Mouse (Mus musculus): ENCODE measurements around the gene Col15a1.
A peak's percentile ranks its signal among the peaks of the same experiment; 100 is the strongest.

Col15a1 gene

DNA sequence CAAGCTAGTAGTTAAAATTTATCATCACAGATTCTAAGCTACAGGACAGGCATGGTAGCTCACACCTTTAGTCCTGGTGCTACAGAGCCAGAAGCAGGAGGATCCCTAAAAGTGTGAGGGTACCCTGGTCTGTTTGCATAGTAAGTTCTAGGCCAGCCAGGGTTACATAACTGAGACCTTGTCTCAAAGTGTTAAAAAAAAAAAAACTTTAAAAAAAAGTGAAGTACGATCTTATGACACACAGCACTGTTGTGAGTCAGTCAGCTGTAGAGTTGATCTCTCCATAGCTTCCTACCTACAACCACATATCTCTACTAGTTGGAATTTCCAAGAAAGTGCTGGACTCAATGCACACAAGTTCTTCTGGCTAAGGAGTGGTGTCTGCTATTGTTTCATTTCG, 67.0 kb downstream of the Col15a1 start:
- DNase-seq = no peak

DNA sequence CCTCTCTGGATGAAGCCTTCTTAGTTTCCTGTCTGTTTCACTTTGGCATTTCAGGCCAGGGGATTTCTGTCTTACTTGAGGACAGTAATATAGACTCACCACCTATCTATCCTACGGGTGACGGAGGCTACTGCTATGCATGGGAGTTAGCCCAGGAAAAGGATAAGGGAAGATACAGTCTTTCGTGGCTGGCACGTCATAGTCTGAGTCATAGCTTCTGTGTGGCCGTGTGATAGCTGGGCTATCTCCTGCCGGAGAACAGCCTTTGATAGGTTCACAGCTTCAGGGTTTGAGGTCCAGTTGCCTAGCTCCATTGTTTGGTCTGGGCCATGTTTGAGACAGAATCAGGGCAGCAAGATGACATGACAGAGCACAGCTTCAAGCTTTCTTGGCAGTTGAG, 70.4 kb downstream of the Col15a1 start:
- DNase-seq = no peak

- DNase-seq = no peak
Observed at GRCm38 (mm10) chr4:47279085-47279707, 71.2 kb downstream of the Col15a1 start.

GRCm38 (mm10) chr4:47280126-47280525, 72.2 kb downstream of the Col15a1 start:
- DNase-seq = no peak

- no peak for DNase-seq
Observed at GRCm38 (mm10) chr4:47281920-47282682, 74.1 kb downstream of the Col15a1 start.

DNA sequence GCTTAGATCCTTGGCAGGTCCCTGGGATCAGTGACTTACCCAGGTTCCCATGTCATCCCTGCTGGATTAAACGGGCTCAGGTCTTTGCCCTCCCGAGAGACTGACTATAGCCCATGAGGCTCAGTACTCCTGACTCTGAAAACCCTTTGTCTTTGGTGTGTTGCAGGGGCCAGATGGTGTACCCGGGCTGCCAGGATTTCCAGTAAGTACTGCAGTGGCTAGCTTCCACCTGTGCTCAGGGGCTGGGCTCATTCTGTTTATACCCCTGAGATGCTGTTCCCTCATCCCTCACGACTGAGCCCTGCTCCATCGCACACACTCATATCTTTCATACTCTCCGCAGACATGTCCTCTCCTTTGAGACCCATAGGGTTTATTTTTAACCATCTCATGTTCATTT, 76.3 kb downstream of the Col15a1 start:
- peak; percentile 76 for DNase-seq

- DNase-seq = no peak
Observed at GRCm38 (mm10) chr4:47284874-47285273, 76.9 kb downstream of the Col15a1 start.

DNA sequence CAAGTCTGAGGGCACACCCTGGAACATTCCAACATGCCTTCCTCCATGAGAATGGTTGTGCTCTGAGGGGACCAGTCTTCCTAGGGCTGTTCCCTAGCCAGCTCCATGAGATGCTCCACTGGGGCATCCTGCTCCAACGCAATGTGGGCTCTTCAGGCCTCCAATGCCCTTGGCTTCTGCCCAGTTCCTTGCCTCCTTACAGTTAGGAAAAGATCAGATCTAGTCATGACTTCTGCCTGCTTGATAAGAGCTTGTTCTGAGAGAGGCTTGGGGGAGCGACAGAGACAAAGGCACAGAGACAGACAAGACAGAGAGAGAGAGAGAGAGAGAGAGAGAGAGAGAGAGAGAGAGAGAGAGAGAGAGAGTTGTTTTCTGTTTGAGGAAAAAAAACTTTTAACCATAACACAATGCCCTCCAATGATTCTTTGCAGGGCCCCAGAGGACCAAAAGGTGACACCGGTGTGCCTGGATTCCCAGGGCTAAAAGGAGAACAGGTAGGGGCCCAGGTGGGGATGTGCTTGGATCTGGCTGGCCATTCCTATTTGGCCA, 78.7 kb downstream of the Col15a1 start:
- no peak for DNase-seq

- no peak for DNase-seq
Observed at GRCm38 (mm10) chr4:47287468-47287867, 79.5 kb downstream of the Col15a1 start.

DNA sequence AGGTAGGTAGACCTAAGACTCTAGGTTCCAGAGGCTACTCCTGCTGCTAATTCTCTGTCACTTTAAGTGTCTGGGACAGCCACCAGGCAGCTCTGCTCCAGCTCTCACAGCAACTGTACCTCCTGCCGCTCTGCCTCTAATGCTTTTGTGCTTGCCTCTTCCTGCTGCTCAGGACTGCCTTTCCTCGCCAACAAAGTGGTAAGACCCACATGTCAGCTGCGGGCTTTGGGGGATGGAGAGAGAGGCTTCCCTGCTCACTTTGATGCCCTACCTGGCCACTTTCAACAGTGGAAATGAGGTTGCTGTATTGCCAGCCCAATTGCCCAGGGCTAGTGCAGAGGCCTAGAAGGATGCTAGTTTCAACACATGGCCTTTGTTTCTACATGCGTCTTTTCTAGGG, 80.3 kb downstream of the Col15a1 start:
- DNase-seq = no peak

DNA sequence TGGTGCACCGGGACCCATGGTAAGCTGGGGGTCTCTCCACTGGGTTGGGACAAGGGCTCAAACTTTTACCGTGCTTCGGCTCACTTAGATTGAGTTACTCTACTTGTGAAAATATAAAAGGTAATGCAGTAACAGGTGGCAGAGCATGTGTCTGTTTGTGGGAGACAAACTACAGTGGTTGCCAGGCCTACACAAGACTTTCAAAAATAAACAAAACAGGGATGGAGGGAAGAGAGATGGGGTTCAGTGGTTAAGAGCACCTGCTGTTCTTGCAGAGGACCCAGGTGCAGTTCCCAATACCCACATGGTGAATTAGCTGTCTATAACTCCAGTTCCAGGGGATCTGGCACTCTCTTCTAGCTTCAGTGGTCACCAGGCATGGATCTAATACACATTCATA, 81.6 kb downstream of the Col15a1 start:
- DNase-seq = no peak

DNA sequence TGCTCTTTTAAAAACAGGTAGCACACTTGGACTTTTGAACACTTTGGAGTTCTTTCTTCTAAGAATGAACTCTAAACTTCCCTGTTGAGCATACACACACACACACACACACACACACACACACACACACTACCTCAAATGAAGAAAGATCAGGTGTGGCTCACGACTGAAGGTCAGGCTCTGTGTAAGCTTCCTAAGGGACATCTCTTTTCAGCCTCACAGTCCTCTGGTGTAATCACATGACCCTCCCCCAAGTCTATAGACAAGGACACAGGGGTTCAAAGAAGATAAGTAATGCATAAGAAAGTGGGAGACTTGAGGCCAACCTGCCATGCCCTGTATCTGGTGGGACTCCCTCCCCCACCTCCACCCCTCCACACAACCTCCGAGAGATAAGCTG, 82.5 kb downstream of the Col15a1 start:
- no peak for DNase-seq

DNA sequence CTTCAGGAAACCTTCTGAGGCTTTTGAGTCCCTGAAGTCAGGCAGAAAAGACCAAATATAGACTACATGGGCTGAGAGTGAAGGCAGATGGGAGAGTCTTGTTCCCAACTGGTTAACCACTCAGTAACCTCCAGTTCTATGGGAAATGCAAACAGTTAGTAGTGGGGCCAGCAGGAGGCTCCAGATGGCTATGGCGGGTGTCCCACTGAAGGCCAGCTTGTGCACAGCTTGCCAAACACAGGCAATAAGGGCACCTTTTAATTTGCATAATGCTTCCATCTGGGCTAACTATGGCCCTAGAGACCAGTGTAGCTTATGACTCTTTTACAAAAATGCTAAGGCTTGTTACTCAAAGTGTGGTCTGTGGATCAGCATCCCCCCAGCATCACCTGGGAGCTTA, 83.1 kb downstream of the Col15a1 start:
- DNase-seq = peak; percentile 89 to 91

DNA sequence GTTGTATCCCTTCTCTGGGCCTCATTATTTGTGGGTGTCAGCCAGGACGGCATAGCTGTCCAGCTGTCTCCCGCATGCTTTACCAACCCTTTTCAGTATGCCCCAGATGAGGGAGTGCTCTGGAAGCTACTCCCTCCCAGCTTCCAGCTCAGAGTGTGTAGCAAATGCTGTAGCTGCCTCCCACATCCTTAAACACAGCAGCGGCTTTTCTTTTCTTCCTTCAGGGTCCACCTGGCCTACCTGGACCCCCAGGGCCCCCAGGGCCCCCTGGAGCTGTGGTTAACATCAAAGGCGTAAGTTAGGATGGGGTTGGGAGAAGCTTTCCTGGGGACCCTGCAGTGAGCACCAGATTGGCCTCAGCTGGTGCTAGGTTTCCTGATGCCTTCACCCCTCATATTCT, 85.0 kb downstream of the Col15a1 start:
- DNase-seq = peak in 1 of 2 experiments; percentile 27

DNA sequence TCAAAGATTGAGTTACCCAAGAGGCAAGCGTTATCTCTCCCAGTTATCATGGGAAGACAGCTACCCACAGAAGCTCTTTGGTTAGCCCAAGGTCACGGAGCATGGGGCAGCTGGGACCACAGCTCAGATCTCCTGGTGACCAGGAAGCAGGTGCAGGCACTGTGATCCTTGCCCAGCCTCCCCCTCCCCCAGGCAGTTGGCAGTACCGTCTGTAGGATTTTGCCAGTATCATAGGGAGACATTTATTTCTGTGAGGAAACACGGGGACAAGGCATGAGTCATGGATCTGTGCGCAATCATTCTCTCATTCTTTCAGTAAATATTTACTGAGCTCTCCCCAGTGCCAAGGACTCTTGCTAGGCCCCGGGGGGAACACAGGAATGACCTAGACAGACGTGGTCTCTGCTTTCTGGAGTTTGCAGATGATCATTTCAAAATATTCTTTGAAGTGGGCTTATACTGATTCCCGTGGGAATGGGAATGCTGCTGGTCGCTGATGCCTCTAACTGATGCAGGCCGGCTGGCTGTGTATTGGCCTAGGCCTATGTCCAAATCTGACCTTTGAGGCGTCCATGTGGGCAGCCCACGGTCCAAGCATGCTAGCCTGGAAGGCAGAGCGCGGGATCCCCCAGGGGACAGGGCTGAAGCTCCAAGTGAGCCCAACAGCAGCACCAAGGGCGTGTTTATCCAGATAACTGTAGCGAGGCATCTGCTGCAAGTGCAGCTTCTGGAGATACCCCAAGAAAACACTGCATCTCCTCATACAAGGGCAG, 86.0 kb downstream of the Col15a1 start:
- DNase-seq = peak; percentile 90 to 92

- no peak for DNase-seq
Observed at GRCm38 (mm10) chr4:47294544-47295070, 86.6 kb downstream of the Col15a1 start.

- DNase-seq = peak; percentile 54 to 65
Observed at GRCm38 (mm10) chr4:47295547-47295946, 87.6 kb downstream of the Col15a1 start.

GRCm38 (mm10) chr4:47300701-47301100, 92.7 kb downstream of the Col15a1 start:
- no peak for DNase-seq

- no peak for DNase-seq
Observed at GRCm38 (mm10) chr4:47302610-47303009, 94.6 kb downstream of the Col15a1 start.

- DNase-seq = no peak
Observed at GRCm38 (mm10) chr4:47303340-47303998, 95.5 kb downstream of the Col15a1 start.

DNA sequence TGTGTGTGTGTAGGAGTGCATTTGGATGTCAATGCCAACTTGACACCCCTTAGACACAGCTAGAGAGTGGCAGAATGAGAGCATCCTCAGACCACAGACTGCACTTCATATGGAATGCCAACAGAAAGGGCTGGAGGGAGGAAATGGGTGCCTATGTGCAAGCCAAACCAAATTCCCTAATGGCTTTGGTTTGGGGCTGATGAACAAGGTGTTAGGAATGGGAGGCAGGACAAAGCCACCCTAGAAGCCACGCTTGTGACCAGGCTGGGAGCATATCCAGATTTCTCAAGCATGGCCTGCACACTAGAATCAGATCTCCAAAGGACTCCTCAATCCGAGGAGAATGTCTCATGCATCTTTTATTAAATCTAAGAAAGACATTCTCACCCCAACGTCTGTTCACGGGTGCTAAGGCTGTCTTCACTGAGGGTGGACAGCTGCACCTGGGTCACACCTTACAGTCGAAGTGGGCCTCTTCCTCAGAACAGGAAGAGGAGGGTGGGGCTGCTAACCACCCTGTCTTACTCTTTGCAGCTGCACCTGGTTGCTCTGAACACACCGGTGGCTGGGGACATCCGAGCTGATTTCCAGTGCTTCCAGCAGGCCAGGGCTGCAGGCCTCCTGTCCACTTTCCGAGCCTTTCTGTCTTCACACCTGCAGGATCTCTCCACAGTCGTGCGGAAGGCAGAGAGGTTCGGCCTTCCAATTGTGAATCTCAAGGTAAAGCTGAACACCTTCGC, 102.1 kb downstream of the Col15a1 start:
- no peak for DNase-seq

- DNase-seq = no peak
Observed at GRCm38 (mm10) chr4:47310812-47311211, 102.9 kb downstream of the Col15a1 start.

Measured in cerebellum, postnatal 25 days (tissue).